Mouse (Mus musculus) lung, adult 2 months (tissue): ENCODE data around the gene Nosip. TPM values are rescaled to one million over a fixed set of nuclear protein-coding genes. Genes with fewer than 3 reads are reported as not detected.
"Not testable (repeated sequence)": the region's sequence is repeated elsewhere in the genome, so short reads cannot be mapped to it uniquely, and the experiment has no call there.

Source experiments
- DNase-seq: peaks from one replicate; pipeline ENCODE4 v3.0.0; 2022
- H3K4me1 ChIP-seq: fragments of 200-500 bp; 2 replicates; pipeline ENCODE4 v1.6.1; 2011; ENCODE audit warnings: low read length; ENCODE audit not compliant: control insufficient read depth, insufficient read depth
- H3K4me3 ChIP-seq: fragments of 200-500 bp; replicated peaks from 2 replicates; pipeline ENCODE3; 2011; ENCODE audit warnings: low read depth, mild to moderate bottlenecking, control low read depth, low read length; ENCODE audit errors: extremely low read depth
- CTCF ChIP-seq: fragments of 200-500 bp; IDR thresholded peaks from 2 replicates; pipeline ENCODE4 v1.5.1; 2011; ENCODE audit warnings: mild to moderate bottlenecking, low read length, control low read depth; ENCODE audit not compliant: insufficient read depth
- POLR2A ChIP-seq: fragments of 200-500 bp; IDR thresholded peaks from 2 replicates; pipeline ENCODE4 v1.6.1; 2011; ENCODE audit warnings: low read depth, mild to moderate bottlenecking, control low read depth, low read length, borderline replicate concordance; ENCODE audit errors: extremely low read depth
- WGBS: fragments of 180-500 bp; shearing (Covaris S2); methylation state at CpG from one replicate; pipeline ENCODE4 v1.1.7; 2018; 5-methylcytosine and 5-hydroxymethylcytosine counted together
- polyA plus RNA-seq: library from polyadenylated mRNA; depleted of rRNA; stranded (reverse); fragments of >200 nt; gene quantifications from 2 replicates; pipeline ENCODE4 v1.2.3, GENCODE M21; 2012

Nosip gene
- polyA plus RNA-seq, 1 experiment, result 102 TPM

GRCm38 (mm10) chr7:45104941-45105340 is 42.7 kb downstream of the Nosip start:
- WGBS, result 71% methylated on average over 5 of the region's 5 CpGs
- no peak overlapping the region for H3K4me3 ChIP-seq
- no peak for DNase-seq
- no peak for TF ChIP-seq CTCF
- no peak for TF ChIP-seq POLR2A
- H3K4me1 ChIP-seq, result peaks cover 7% of the 10 kb centered on the region

- H3K4me1 ChIP-seq, result peaks cover 7% of the 10 kb centered on the region
- no peak overlapping the region for H3K4me3 ChIP-seq
- DNase-seq, result no peak
- WGBS, result 72% methylated on average over 8 of the region's 8 CpGs
- TF ChIP-seq POLR2A (no peak), CTCF (no peak)
Observed at GRCm38 (mm10) chr7:45105491-45105890, 43.3 kb downstream of the Nosip start.

GRCm38 (mm10) chr7:45106441-45106840 is 44.2 kb downstream of the Nosip start:
- Histone ChIP-seq H3K4me1 (peaks cover 7% of the 10 kb centered on the region), H3K4me3 (no peak overlapping the region)
- no peak for DNase-seq
- WGBS, result 78% methylated on average over 6 of the region's 6 CpGs
- TF ChIP-seq CTCF (no peak), POLR2A (no peak)

GRCm38 (mm10) chr7:45107052-45107645 is 44.9 kb downstream of the Nosip start:
- no peak for TF ChIP-seq POLR2A
- TF ChIP-seq CTCF, result no peak
- WGBS, result 60% methylated on average over 5 of the region's 5 CpGs
- peaks cover 7% of the 10 kb centered on the region for H3K4me1 ChIP-seq
- DNase-seq, result no peak
- no peak overlapping the region for H3K4me3 ChIP-seq

GRCm38 (mm10) chr7:45110089-45110488 is 47.9 kb downstream of the Nosip start:
- WGBS, result 83% methylated on average over 4 of the region's 4 CpGs
- not testable (repeated sequence) for DNase-seq, H3K4me1 ChIP-seq, H3K4me3 ChIP-seq

GRCm38 (mm10) chr7:45111940-45112339 is 49.7 kb downstream of the Nosip start:
- Histone ChIP-seq H3K4me1 (no peaks in the 10 kb centered on the region), H3K4me3 (no peak overlapping the region)
- WGBS, result 40% methylated on average over 2 of the region's 2 CpGs
- no peak for DNase-seq
- TF ChIP-seq POLR2A (no peak), CTCF (no peak)

- TF ChIP-seq CTCF (no peak), POLR2A (no peak)
- 55% methylated on average over 3 of the region's 3 CpGs for WGBS
Observed at GRCm38 (mm10) chr7:45112529-45112928, 50.3 kb downstream of the Nosip start.

GRCm38 (mm10) chr7:45113476-45113875 is 51.2 kb downstream of the Nosip start:
- 80% methylated on average over 2 of the region's 2 CpGs for WGBS
- H3K4me1 ChIP-seq, result no peaks in the 10 kb centered on the region
- TF ChIP-seq POLR2A, result no peak
- no peak for TF ChIP-seq CTCF
- no peak overlapping the region for H3K4me3 ChIP-seq
- no peak for DNase-seq

More at GRCm38 (mm10) chr7:45112529-45112928, 50.3 kb downstream of the Nosip start:
- DNase-seq, result no peak
- Histone ChIP-seq H3K4me3 (no peak overlapping the region), H3K4me1 (no peaks in the 10 kb centered on the region)

GRCm38 (mm10) chr7:45117566-45117965 is 55.3 kb downstream of the Nosip start:
- Histone ChIP-seq H3K4me3 (no peak overlapping the region), H3K4me1 (peaks cover 6% of the 10 kb centered on the region; the same call in 1 of the 2 replicates)
- no peak for DNase-seq
- 77% methylated on average over 8 of the region's 8 CpGs for WGBS
- no peak for TF ChIP-seq CTCF

GRCm38 (mm10) chr7:45118336-45118735 is 56.1 kb downstream of the Nosip start:
- TF ChIP-seq CTCF, result no peak
- TF ChIP-seq POLR2A, result no peak
- peaks cover 6% of the 10 kb centered on the region; the same call in 1 of the 2 replicates for H3K4me1 ChIP-seq
- H3K4me3 ChIP-seq, result no peak overlapping the region
- no peak for DNase-seq
- whole genome bisulfite sequencing, result 77% methylated on average over 6 of the region's 6 CpGs
